Mouse (Mus musculus) erythroblast, embryonic 14.5 days (primary cell): ENCODE data around the gene Gng2. TPM values are rescaled to one million over a fixed set of nuclear protein-coding genes. Genes with fewer than 3 reads are reported as not detected.

Source experiments
- H3K27me3 ChIP-seq: 2 replicates; pipeline ENCODE4 v1.6.1; 2012; ENCODE audit warnings: inconsistent platforms; ENCODE audit not compliant: control insufficient read depth
- H3K36me3 ChIP-seq: 2 replicates; pipeline ENCODE4 v1.6.1; 2012; ENCODE audit warnings: mild to moderate bottlenecking, inconsistent platforms; ENCODE audit not compliant: control insufficient read depth
- H3K4me1 ChIP-seq: 2 replicates; pipeline ENCODE4 v1.6.1; 2012; ENCODE audit warnings: inconsistent platforms; ENCODE audit not compliant: control insufficient read depth
- H3K4me3 ChIP-seq: replicated peaks from 2 replicates; pipeline ENCODE3; 2012; ENCODE audit warnings: moderate library complexity, mild to moderate bottlenecking, inconsistent platforms
- H3K9me3 ChIP-seq: 2 replicates; pipeline ENCODE4 v1.6.1; 2012; ENCODE audit warnings: low read length, inconsistent platforms, mixed read lengths; ENCODE audit not compliant: control insufficient read depth
- GATA1 ChIP-seq: IDR thresholded peaks from 2 replicates; pipeline ENCODE4 v1.6.1; 2012; ENCODE audit warnings: low read length, inconsistent platforms, mixed read lengths
- TAL1 ChIP-seq: IDR thresholded peaks from 3 replicates; pipeline ENCODE4 v1.6.1; 2012; ENCODE audit warnings: low read length, inconsistent platforms, mixed read lengths
- polyA plus RNA-seq: library from polyadenylated mRNA; stranded (reverse); fragments of >175 nt; gene quantifications from 2 replicates; pipeline ENCODE4 v1.2.3, GENCODE M21; 2012

Gene Gng2
- polyA plus RNA-seq, 1 experiment: not detected

GRCm38 (mm10) chr14:19995943-19996342 lies 18.5 kb upstream of the Gng2 start:
- no peaks in the 10 kb centered on the region for H3K36me3 ChIP-seq
- no peak for TF ChIP-seq TAL1
- TF ChIP-seq GATA1: no peak
- H3K27me3 ChIP-seq: no peaks in the 10 kb centered on the region; the same call in 1 of the 2 replicates
- H3K4me3 ChIP-seq: no peak overlapping the region
- H3K4me1 ChIP-seq: no peaks in the 10 kb centered on the region
- H3K9me3 ChIP-seq: peaks cover 6% of the 10 kb centered on the region

DNA sequence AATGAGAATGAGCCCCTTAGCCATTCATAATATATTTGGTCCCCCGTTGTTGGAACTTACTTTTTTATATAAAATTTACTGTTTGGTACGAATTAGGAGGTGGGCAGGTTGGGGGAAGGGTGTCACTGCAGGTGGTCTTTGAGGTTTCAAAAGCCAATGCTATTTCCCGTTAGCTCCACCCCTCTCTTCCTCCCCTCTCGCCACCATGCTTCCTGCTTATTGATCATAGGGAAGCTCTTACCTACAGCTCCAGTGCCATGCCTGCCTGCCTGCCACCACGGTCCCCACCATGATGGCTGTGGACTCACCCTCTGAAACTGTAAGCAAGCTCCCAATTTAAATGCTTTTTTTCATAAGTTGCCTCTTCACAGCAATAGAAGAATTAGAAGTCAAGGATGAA lies 16.6 kb upstream of the Gng2 start:
- no peak overlapping the region for H3K4me3 ChIP-seq
- no peaks in the 10 kb centered on the region for H3K9me3 ChIP-seq
- H3K27me3 ChIP-seq: no peaks in the 10 kb centered on the region
- no peak for TF ChIP-seq GATA1
- no peak for TF ChIP-seq TAL1
- no peaks in the 10 kb centered on the region for H3K4me1 ChIP-seq
- H3K36me3 ChIP-seq: no peaks in the 10 kb centered on the region

DNA sequence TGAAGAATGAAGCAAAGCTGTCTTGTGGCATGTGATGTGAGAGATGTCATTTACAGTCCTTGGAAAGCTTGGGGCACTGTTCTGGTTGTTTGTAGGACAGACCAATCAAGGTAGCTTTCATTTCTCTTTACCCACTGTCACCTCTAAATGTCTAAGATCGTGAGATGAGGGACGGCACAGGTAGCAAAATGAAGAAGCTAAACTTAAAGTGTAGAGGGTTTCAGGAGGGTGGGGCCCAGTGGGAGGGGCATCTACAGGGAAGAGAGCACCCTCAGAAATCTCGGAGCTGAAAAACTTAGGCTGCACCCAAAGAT lies 16.1 kb upstream of the Gng2 start:
- Histone ChIP-seq H3K27me3 (no peaks in the 10 kb centered on the region), H3K4me1 (no peaks in the 10 kb centered on the region), H3K36me3 (no peaks in the 10 kb centered on the region), H3K9me3 (no peaks in the 10 kb centered on the region), H3K4me3 (no peak overlapping the region)
- TF ChIP-seq GATA1: no peak
- no peak for TF ChIP-seq TAL1

DNA sequence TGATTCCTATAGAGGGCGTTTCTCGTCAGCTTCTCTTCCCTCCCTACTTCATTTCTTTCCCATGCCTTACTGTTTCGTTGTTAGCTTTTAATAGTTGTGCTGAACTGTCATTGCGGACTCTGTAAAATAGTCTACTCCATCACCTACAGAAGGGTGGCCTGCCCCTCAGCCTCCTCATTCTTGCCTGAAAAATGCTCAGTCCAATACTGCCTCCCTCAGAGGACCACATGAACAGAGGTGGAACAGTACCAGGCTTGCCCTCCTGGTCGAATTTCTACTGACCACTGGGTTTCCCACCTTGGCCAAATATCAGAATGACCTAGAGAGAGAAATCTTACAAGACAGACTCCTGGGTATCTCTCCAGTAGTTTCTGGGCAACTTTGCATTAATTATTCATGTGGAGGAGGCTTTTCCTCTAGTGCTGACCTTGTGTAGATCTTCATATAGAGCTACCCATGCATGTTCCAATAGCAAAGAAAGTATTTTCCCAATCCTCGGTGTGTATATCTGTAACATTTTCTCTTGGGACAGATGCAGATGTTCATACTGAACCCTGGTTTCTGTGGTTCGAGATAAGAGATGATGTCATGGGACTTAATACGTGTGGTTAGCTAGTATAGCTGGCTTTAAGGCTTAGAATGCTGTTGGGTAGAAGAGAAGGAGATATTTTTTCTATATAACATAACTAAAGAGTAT lies 15.6 kb upstream of the Gng2 start:
- Histone ChIP-seq H3K4me3 (no peak overlapping the region), H3K4me1 (no peaks in the 10 kb centered on the region), H3K9me3 (no peaks in the 10 kb centered on the region), H3K27me3 (no peaks in the 10 kb centered on the region), H3K36me3 (no peaks in the 10 kb centered on the region)
- no peak for TF ChIP-seq TAL1
- no peak for TF ChIP-seq GATA1

DNA sequence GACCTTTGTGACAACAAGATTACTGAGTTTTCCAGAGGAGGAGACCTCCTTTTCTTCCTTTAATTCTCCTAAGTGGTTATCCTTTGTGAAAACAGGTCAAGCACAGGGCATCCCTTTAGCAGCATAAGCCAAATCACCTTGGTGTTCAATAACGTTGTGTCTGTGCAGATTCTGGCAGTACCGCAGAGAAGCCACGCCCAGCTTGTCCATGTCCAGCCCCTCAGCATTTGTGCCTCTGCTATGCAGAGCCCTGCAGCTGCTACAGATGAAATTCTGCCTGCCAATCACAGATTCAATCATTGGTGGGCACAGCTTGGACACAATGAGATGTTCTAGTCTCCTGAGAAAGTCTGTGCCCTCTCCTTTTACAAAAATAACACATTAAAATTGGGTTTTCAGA lies 14.4 kb upstream of the Gng2 start:
- Histone ChIP-seq H3K27me3 (peaks cover 5% of the 10 kb centered on the region), H3K36me3 (no peaks in the 10 kb centered on the region), H3K4me3 (no peak overlapping the region), H3K9me3 (no peaks in the 10 kb centered on the region), H3K4me1 (no peaks in the 10 kb centered on the region)
- TF ChIP-seq GATA1: no peak
- no peak for TF ChIP-seq TAL1

DNA sequence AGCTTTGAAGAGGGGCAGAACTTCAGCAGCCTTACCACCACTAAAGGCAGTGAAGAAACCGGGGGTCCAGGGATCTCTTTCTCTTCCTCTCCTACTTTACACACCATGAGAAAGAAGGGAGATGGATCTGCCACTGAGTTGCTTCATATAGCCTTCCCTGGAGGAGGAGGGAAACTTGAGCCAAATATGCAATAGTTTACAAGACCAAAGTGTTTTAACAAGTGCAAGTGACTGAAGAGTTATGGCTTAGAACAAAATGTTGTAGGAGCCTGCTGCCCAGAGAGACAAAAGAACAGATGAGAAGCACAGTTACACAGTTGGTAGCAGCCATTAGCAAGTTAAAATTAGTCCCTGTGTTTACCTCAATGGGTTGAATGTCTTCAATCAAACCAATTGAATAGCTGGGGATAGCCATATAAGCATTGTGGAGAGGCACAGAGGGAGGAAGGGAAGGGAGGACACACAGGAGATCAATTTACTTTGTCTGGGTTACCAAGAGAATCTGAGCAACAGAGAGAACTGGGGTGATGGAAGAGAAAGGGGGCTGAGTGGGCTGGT lies 13.1 kb upstream of the Gng2 start:
- H3K27me3 ChIP-seq: peaks cover 19% of the 10 kb centered on the region
- TF ChIP-seq GATA1 (no peak), TAL1 (no peak)
- no peak overlapping the region for H3K4me3 ChIP-seq
- H3K4me1 ChIP-seq: no peaks in the 10 kb centered on the region
- no peaks in the 10 kb centered on the region for H3K9me3 ChIP-seq
- H3K36me3 ChIP-seq: no peaks in the 10 kb centered on the region

DNA sequence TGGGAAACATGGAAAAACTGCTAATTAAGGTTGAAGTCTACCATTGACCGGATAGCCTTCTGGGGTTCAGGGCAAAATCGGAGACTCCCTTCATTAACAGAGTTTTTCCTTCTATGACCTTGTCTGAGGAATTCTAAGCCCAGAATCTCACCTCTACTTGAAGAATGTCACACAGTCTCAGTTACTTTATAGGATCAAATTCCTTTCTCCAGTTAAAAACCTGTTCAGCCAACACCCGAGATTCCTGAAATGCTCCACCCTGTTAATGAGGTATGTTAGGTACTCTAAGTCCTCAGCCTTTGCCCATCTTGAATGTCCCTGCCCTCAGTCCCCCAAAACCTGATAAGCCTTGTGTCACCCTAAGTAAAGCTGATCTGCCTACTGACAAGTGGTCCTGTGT lies 11.0 kb upstream of the Gng2 start:
- Histone ChIP-seq H3K9me3 (no peaks in the 10 kb centered on the region), H3K36me3 (no peaks in the 10 kb centered on the region), H3K27me3 (peaks cover 31% of the 10 kb centered on the region), H3K4me3 (no peak overlapping the region), H3K4me1 (no peaks in the 10 kb centered on the region)
- no peak for TF ChIP-seq GATA1
- no peak for TF ChIP-seq TAL1

DNA sequence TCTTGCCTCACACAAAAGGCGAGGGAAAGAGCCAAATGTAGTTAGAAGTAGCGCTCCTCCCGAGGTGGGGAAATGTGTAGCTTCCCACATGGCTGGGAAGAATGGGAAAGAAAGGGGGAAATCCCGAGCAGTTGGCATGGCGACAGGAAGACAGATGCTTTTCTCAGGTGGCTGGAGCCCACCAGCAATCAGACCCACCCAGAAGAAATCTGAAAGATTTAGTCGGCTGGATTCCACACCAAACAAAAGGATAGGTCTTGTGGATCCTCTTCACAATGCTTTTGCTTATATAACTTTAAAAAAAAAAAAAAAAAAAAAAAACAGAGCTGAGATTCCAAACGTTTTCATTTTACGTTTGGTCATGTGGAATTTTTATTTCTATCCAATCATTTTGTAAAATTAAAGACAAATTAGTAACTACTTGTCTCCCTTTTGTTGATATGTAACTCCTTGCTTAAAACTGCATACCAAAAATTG lies 10.0 kb upstream of the Gng2 start:
- Histone ChIP-seq H3K9me3 (no peaks in the 10 kb centered on the region), H3K4me1 (no peaks in the 10 kb centered on the region), H3K27me3 (peaks cover 31% of the 10 kb centered on the region)

GRCm38 (mm10) chr14:19986614-19987357 lies 9.4 kb upstream of the Gng2 start:
- Histone ChIP-seq H3K36me3 (no peaks in the 10 kb centered on the region), H3K27me3 (peaks cover 31% of the 10 kb centered on the region), H3K4me3 (no peak overlapping the region), H3K4me1 (no peaks in the 10 kb centered on the region), H3K9me3 (no peaks in the 10 kb centered on the region)
- TF ChIP-seq GATA1 (no peak), TAL1 (no peak)

More for the DNA sequence above, 10.0 kb upstream of the Gng2 start:
- TF ChIP-seq TAL1 (no peak), GATA1 (no peak)
- no peaks in the 10 kb centered on the region for H3K36me3 ChIP-seq
- H3K4me3 ChIP-seq: no peak overlapping the region
